Mouse (Mus musculus) adrenal gland, adult (tissue): Measurements from ENCODE around the gene Enpp6.

Experiments used
- DNase-seq, 2 experiments: peaks; one replicate each; pipeline ENCODE4 v3.0.0; 2022 to 2023; ENCODE audit warnings: low spot score in 1 of 2; ENCODE audit not compliant: inconsistent age in 2 of 2

The Enpp6 gene

GRCm38 (mm10) chr8:47058971-47059370 is 72.3 kb downstream of the Enpp6 start:
- no peak for DNase-seq

GRCm38 (mm10) chr8:47061105-47061720 is 74.5 kb downstream of the Enpp6 start:
- no peak for DNase-seq

DNA sequence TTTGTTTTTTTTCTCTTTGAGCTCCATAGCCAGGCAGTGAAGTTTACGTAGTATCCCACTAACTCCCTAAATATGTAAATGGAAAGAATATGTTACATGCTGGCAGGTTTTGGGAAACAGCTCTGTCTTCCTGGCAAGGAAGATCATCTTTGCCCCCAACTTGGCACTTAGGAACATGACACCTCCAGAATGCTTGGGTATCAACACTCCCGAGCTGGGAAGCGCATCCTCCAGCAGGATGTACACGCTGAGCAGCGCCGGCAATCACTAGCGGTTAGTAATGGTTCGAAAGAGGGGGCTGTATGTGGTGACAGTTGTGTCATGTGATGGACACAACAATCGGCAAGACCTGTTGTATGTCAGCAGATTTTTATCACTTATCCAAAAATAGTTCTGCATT is 80.4 kb downstream of the Enpp6 start:
- no peak for DNase-seq

DNA sequence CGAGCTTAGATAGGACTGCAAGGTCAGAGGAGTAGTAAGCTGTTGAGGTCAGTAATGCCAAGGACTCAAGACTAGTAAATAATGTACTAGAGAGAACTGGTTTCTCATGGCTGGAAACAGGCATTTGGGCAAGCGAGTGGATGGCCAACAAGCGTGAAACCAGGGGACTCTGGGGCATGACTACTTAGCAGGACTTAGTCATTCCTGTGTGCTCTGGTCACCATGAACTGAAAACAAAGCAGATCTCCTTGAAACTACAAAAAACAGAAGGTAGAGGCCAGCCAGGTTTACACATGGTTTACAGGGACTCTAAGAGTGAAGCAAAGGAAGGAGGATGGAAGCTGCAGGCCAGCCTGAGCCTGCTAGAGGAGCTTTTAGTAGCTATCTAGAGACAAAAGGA is 82.9 kb downstream of the Enpp6 start:
- no peak for DNase-seq

- no peak for DNase-seq
These were observed 85.3 kb downstream of the Enpp6 start for GRCm38 (mm10) chr8:47072001-47072400.

GRCm38 (mm10) chr8:47075941-47076555 is 89.4 kb downstream of the Enpp6 start:
- no peak for DNase-seq

DNA sequence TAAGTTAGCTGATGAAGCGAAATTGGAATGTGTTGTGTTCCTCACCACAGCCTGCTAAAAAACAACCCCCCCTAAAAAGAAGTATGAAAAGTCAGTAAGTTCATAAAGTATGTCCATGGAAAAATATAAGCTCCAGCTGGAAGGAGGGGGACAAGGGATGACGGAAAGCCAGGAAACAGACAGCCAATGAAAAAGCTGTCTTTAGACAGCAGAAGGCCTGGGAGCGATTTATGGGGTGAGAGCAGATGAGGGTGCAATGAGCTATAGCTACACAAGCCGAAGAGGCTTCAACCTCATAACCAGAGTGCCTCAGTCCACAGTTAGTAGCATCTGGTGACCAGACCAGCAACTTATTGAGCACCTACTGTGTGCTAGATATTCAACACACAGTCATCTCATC is 93.3 kb downstream of the Enpp6 start:
- DNase-seq: no peak

GRCm38 (mm10) chr8:47082201-47083027 is 95.7 kb downstream of the Enpp6 start:
- DNase-seq: peak in 1 of 2 experiments; percentile 54

- no peak for DNase-seq
These were observed 103.3 kb downstream of the Enpp6 start for GRCm38 (mm10) chr8:47090021-47090420.

DNA sequence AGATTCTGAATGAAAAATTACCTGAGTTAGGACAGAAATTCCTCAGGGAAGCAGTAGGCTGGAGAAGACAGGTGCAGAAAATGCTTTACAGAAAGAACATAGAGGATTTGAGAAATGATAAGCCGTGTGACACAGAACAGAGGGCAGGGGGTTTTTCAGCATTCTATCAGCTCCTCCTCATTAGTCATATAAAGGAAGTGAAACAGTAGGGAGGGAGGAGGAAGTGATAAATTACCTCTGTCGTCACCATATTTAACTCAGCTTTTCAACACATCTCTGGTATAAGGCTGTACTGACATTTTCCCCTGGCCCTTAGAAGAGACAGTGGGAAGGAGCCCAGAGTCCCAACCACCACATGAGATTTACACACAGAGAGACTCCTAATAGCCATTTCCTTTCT is 118.9 kb downstream of the Enpp6 start:
- DNase-seq: no peak

DNA sequence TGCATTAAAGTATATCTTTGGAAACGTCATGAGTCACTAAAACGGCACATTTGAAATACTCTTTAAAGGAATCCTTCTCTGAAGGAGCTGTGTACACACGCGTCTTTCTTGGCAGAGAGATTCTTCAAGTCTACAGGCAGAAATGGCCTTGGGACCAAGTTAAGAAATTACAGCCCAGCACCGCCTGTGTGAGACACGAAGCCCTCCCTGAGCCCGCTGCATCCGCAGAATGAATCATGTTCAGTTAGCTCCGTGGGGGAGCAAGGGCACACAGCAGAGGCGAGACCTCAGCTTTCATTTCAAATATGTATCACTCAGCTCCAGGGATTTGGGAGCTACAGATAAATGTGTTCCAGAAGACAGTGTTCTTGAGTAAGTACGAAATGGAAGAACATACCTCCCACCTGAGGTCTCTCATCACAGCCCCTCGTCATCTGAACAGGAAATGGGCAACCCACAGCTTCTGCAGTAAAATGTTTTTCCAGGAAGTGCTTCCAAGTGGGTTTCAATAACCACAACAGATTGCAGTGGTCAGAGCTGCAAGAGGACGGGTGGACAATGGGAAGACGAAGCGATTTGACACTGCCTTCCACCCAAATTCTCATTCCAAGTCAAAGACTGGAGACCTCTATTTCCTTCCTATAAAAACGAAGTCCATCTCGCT is 127.6 kb downstream of the Enpp6 start:
- DNase-seq: peak; percentile 42 to 50

GRCm38 (mm10) chr8:47117336-47117735 is 130.6 kb downstream of the Enpp6 start:
- DNase-seq: peak; percentile 14 to 44

DNA sequence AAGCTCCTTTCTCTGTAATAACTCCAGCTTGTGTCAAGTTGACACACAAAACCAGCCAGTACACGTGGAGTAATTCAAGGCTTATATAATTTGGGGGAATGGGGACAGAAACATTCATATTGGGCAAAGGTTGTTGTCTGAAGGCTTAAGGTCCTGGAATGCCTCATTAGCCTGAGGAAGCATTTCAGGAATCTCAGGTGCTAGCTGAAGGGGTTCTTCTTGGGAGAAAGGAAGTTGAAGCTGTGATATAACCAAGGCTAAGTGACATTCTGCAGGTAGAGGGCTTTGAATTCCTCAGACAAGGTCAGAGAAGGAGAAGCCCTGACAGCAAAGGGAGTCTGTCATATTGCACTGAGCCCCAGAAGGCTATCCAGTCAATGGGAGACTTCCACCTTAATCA is 133.2 kb downstream of the Enpp6 start:
- DNase-seq: no peak

- no peak for DNase-seq
These were observed 142.2 kb downstream of the Enpp6 start for GRCm38 (mm10) chr8:47128859-47129258.

GRCm38 (mm10) chr8:47133381-47133780 is 146.7 kb downstream of the Enpp6 start:
- no peak for DNase-seq

- DNase-seq: no peak
These were observed 148.0 kb downstream of the Enpp6 start for GRCm38 (mm10) chr8:47134736-47135135.

DNA sequence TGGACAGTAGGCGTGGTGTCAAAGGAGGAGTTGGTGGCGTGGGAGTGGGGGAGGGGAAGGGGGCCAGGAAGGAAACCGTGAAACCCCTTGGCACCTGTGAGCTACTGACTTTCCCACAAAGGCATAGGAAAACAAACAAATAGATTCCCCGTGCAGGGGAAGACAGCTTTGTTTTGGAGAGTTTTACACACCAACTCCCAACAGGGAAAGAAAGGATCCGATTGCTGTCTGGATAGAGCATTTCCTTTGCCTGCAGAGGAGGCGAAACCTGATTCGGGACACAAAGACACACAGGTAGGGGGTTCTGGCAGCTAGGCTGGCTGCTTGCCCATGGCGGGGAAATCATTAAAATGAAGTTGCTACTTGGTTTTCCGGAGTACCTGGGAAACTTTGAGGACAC is 148.9 kb downstream of the Enpp6 start:
- DNase-seq: no peak

GRCm38 (mm10) chr8:47136047-47136446 is 149.4 kb downstream of the Enpp6 start:
- no peak for DNase-seq

- DNase-seq: no peak
These were observed 158.6 kb downstream of the Enpp6 start for GRCm38 (mm10) chr8:47145258-47145657.
